Mouse (Mus musculus): ENCODE data around the gene Sgk2. TPM values are rescaled to one million over a fixed set of nuclear protein-coding genes. Genes with fewer than 3 reads are reported as not detected.

Sgk2 gene
- polyA plus RNA-seq, 1 experiment: not detected

- H3K4me3 ChIP-seq (ENCODE audit: insufficient read depth, low read length): peak within 1 kb of the TSS; percentile 94
- peak within 1 kb of the TSS; percentile 70 for H3K27ac ChIP-seq (ENCODE audit: insufficient read depth, low read depth, low read length)
- no peak for TF ChIP-seq CTCF (IDR thresholded peaks at IDR 0.05; ENCODE audit: low read depth, low read length)
- no peak for TF ChIP-seq POLR2A (IDR thresholded peaks at IDR 0.05; ENCODE audit: borderline replicate concordance, low read depth, low read length)
- peaks cover 6% of the 10 kb centered on the region for H3K4me1 ChIP-seq (ENCODE audit: control insufficient read depth, insufficient read depth, low read length)
Observed at GRCm38 (mm10) chr2:163016916-163017743, 30.0 kb downstream of the Sgk2 start, which contains the start of gene Ift52. TSS of gene Ift52 (plus strand) at chr2:163017354.

DNA sequence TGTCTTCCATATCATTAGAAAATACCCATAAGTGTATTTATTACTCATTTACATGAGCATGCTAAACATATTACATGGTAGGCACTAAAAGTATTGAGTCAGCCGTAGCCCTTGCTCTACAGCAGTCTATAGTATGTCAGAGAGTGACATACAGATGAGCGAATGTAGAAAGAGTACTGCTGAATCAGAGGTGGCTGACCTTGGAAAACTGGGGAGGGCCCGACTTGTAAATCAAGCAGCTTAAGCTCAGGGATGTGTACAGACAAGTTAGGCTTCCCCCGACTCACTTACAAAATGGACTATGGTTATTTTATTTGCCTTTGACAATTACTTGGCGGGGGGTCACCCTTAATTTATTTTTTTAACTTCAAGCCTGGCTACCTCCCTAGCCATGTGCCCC lies 44.2 kb downstream of the Sgk2 start:
- H3K4me1 ChIP-seq (ENCODE audit: control insufficient read depth, insufficient read depth, low read length): peaks cover 9% of the 10 kb centered on the region
- H3K27ac ChIP-seq (ENCODE audit: insufficient read depth, low read depth, low read length): no peak overlapping the region
- TF ChIP-seq POLR2A (IDR thresholded peaks at IDR 0.05; ENCODE audit: borderline replicate concordance, low read depth, low read length) (no peak), CTCF (IDR thresholded peaks at IDR 0.05; ENCODE audit: low read depth, low read length) (no peak)
- H3K4me3 ChIP-seq (ENCODE audit: insufficient read depth, low read length): no peak overlapping the region

DNA sequence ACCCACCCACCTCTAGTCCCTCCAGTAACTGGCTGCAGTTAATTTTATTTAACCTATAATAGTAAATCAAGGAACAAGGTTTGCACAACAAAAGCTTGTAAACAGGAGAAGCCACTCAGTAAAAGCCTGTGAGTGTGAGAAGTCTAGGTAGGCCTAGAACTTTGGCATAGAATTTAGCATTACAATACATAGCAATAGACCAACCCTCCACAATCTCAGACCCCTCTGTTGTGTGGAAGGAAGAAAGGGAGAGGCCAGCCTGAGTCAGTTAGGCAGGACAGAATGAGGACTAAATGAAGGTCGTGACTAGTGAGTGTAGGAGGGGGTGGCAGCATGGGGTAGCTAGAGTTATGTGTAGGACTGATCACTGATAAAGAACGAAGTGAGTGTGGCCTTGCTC lies 44.6 kb downstream of the Sgk2 start:
- no peak overlapping the region for H3K4me3 ChIP-seq (ENCODE audit: insufficient read depth, low read length)
- TF ChIP-seq POLR2A (IDR thresholded peaks at IDR 0.05; ENCODE audit: borderline replicate concordance, low read depth, low read length) (no peak), CTCF (IDR thresholded peaks at IDR 0.05; ENCODE audit: low read depth, low read length) (no peak)

DNA sequence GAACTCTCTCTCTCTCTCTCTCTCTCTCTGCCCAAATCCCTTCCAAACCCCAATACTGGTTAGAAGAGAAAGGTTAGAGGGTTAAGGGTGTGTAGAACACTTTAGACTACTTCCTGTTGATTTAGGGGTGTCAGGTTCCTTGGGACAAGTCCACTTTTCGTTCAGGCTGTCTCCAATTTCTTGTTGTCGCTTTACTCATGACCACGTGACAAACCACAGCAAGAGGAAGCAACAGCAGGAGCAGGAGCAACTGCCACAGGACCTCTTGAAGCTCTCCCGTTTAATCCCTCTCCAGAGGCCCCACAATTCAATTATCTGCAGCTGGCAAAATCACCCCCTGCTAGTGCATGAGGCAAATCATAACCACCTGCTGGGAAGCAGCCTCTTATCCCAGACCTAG lies 45.5 kb downstream of the Sgk2 start:
- TF ChIP-seq CTCF (IDR thresholded peaks at IDR 0.05; ENCODE audit: low read depth, low read length) (no peak), POLR2A (IDR thresholded peaks at IDR 0.05; ENCODE audit: borderline replicate concordance, low read depth, low read length) (no peak)
- peaks cover 9% of the 10 kb centered on the region for H3K4me1 ChIP-seq (ENCODE audit: control insufficient read depth, insufficient read depth, low read length)
- H3K4me3 ChIP-seq (ENCODE audit: insufficient read depth, low read length): no peak overlapping the region
- peak overlapping the region; percentile 30 for H3K27ac ChIP-seq (ENCODE audit: insufficient read depth, low read depth, low read length)

More for the DNA sequence above, 44.6 kb downstream of the Sgk2 start:
- no peak overlapping the region for H3K27ac ChIP-seq (ENCODE audit: insufficient read depth, low read depth, low read length)
- H3K4me1 ChIP-seq (ENCODE audit: control insufficient read depth, insufficient read depth, low read length): peaks cover 9% of the 10 kb centered on the region

DNA sequence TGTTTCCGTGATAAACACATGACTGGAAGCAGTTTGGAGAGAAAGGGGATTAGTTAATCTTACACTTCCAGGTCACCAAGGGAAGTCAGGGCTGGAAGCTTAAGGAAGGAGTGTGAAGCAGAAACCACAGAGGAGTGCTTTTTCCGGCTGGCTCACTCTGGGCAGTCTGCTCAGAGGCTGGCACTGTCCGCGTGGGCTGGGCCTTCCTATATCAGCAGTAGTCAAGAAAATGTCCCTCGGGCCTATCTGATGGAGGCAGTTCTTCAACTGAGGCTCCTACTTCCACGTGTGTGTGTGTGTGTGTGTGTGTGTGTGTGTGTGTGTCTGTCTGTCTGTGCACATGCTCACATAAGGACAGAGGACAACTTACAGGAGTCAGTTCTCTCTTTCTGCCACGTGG lies 52.8 kb downstream of the Sgk2 start:
- H3K4me1 ChIP-seq (ENCODE audit: control insufficient read depth, insufficient read depth, low read length): no peaks in the 10 kb centered on the region
- H3K27ac ChIP-seq (ENCODE audit: insufficient read depth, low read depth, low read length): no peak overlapping the region
- TF ChIP-seq CTCF (IDR thresholded peaks at IDR 0.05; ENCODE audit: low read depth, low read length) (no peak), POLR2A (IDR thresholded peaks at IDR 0.05; ENCODE audit: borderline replicate concordance, low read depth, low read length) (no peak)
- H3K4me3 ChIP-seq (ENCODE audit: insufficient read depth, low read length): no peak overlapping the region

- Histone ChIP-seq H3K4me3 (ENCODE audit: insufficient read depth, low read length) (no peak overlapping the region), H3K4me1 (ENCODE audit: control insufficient read depth, insufficient read depth, low read length) (no peaks in the 10 kb centered on the region; the same call in 1 of the 2 replicates), H3K27ac (ENCODE audit: insufficient read depth, low read depth, low read length) (no peak overlapping the region)
- TF ChIP-seq CTCF (IDR thresholded peaks at IDR 0.05; ENCODE audit: low read depth, low read length) (peak; percentile 94), POLR2A (IDR thresholded peaks at IDR 0.05; ENCODE audit: borderline replicate concordance, low read depth, low read length) (no peak)
Observed at GRCm38 (mm10) chr2:163048125-163048524, 61.0 kb downstream of the Sgk2 start.

- H3K27ac ChIP-seq (ENCODE audit: insufficient read depth, low read depth, low read length): no peak overlapping the region
- TF ChIP-seq POLR2A (IDR thresholded peaks at IDR 0.05; ENCODE audit: borderline replicate concordance, low read depth, low read length): no peak
- TF ChIP-seq CTCF (IDR thresholded peaks at IDR 0.05; ENCODE audit: low read depth, low read length): no peak
- peaks cover 2% of the 10 kb centered on the region; the same call in 1 of the 2 replicates for H3K4me1 ChIP-seq (ENCODE audit: control insufficient read depth, insufficient read depth, low read length)
- no peak overlapping the region for H3K4me3 ChIP-seq (ENCODE audit: insufficient read depth, low read length)
Observed at GRCm38 (mm10) chr2:163049116-163049515, 62.0 kb downstream of the Sgk2 start.

- Histone ChIP-seq H3K4me3 (ENCODE audit: insufficient read depth, low read length) (no peak overlapping the region), H3K4me1 (ENCODE audit: control insufficient read depth, insufficient read depth, low read length) (peaks cover 13% of the 10 kb centered on the region), H3K27ac (ENCODE audit: insufficient read depth, low read depth, low read length) (no peak overlapping the region)
- no peak for TF ChIP-seq POLR2A (IDR thresholded peaks at IDR 0.05; ENCODE audit: borderline replicate concordance, low read depth, low read length)
- no peak for TF ChIP-seq CTCF (IDR thresholded peaks at IDR 0.05; ENCODE audit: low read depth, low read length)
Observed at GRCm38 (mm10) chr2:163051691-163052090, 64.6 kb downstream of the Sgk2 start.

DNA sequence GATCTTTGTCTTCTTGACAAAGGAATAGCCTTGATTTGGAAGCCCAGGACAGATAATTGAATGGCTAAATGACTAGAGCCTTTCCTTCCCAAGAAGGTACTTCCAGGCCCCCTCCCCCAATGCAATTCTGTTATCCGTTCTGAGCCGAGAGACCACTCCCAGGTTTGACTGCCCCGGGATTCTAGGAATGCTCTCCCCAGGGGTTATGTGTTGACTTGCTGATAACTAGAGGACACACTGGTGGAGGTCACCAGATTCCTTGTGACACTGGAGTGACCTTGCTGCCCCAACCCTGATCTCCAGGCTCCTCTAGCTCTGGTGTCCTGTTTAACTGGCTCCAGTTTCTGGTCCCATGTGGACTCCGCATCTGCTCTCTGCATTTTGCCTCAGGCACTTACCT lies 65.0 kb downstream of the Sgk2 start:
- Histone ChIP-seq H3K27ac (ENCODE audit: insufficient read depth, low read depth, low read length) (no peak overlapping the region), H3K4me1 (ENCODE audit: control insufficient read depth, insufficient read depth, low read length) (peaks cover 16% of the 10 kb centered on the region), H3K4me3 (ENCODE audit: insufficient read depth, low read length) (no peak overlapping the region)
- TF ChIP-seq CTCF (IDR thresholded peaks at IDR 0.05; ENCODE audit: low read depth, low read length) (no peak), POLR2A (IDR thresholded peaks at IDR 0.05; ENCODE audit: borderline replicate concordance, low read depth, low read length) (no peak)

DNA sequence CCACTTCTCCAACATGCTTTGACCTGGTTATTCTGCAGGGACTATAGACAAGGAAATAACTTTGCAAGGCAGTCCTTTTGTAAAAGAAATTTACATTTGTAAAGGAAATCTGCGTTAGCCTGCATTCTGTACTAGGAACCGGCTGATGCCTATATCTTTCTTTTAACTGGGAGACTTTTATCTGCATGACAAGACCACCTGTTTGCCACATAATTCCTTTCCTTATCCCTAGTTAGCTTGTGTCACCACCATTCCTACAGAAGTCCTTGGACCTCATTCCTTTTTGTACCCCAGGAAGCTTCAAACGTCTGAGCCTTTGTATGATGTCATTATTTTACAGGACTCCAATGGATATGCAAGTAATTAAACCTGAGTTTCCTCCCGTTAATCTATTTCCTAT lies 65.7 kb downstream of the Sgk2 start:
- H3K27ac ChIP-seq (ENCODE audit: insufficient read depth, low read depth, low read length): no peak overlapping the region
- TF ChIP-seq CTCF (IDR thresholded peaks at IDR 0.05; ENCODE audit: low read depth, low read length): no peak
- no peak for TF ChIP-seq POLR2A (IDR thresholded peaks at IDR 0.05; ENCODE audit: borderline replicate concordance, low read depth, low read length)
- no peak overlapping the region for H3K4me3 ChIP-seq (ENCODE audit: insufficient read depth, low read length)
- H3K4me1 ChIP-seq (ENCODE audit: control insufficient read depth, insufficient read depth, low read length): peaks cover 16% of the 10 kb centered on the region
